In genomic region chr15:77794908-77795356, GRCm38 (mm10) we compare ENCODE assay signal across 23 mouse cellular contexts. TPM values are rescaled to one million over a fixed set of nuclear protein-coding genes. Genes with fewer than 3 reads are reported as not detected.
DNase-seq lines count a peak whose midpoint lies in the region; ATAC-seq and TF ChIP-seq lines count a peak whose summit lies in the region.
"Had no signal": no experiment of that assay in that cellular context is flagged by ENCODE, and none has a peak within 500 bp of the region (broad histone marks: within the 10 kb centered on the region; RNA-seq: fewer than 3 reads in every experiment).

No protein-coding gene starts in this region.

- H3K4me3 ChIP-seq in heart, embryonic 12.5 days, result no peak overlapping the region
- H3K4me3 ChIP-seq in kidney, embryonic 16.5 days (ENCODE audit: low read length), result no peak overlapping the region
- no peak overlapping the region for H3K4me3 ChIP-seq in embryonic fibroblast, embryonic 13.5 days (ENCODE audit: insufficient read depth, low read length)
- H3K4me3 ChIP-seq: embryonic facial prominence, embryonic 12.5 days; forebrain, embryonic 15.5 days; hindbrain, embryonic 15.5 days; midbrain, embryonic 12.5 days; stomach, embryonic 15.5 days had no signal

- peaks cover 78% of the 10 kb centered on the region for H3K4me1 ChIP-seq in heart, embryonic 12.5 days (replicated peaks)
- H3K4me1 ChIP-seq in kidney, embryonic 16.5 days (ENCODE audit: insufficient read depth, low read length), result peaks cover 37% of the 10 kb centered on the region
- H3K4me1 ChIP-seq in embryonic fibroblast, embryonic 13.5 days (ENCODE audit: control insufficient read depth, insufficient read depth, low read length), result peaks cover 44% of the 10 kb centered on the region
- H3K4me1 ChIP-seq: forebrain, embryonic 15.5 days had no signal

- WGBS in heart, embryonic 12.5 days, result 80% methylated on average over 13 of the region's 13 CpGs
- 83% methylated on average over 13 of the region's 13 CpGs for WGBS in kidney, embryonic 16.5 days

- H3K4me2 ChIP-seq in heart, embryonic 12.5 days, result no peak overlapping the region
- no peak overlapping the region for H3K4me2 ChIP-seq in kidney, embryonic 16.5 days (replicated peaks; ENCODE audit: low read depth, low read length)
- H3K4me2 ChIP-seq: embryonic facial prominence, embryonic 12.5 days; forebrain, embryonic 15.5 days; hindbrain, embryonic 15.5 days; midbrain, embryonic 12.5 days; stomach, embryonic 15.5 days had no signal

- no peaks in the 10 kb centered on the region for H3K9me3 ChIP-seq in heart, embryonic 12.5 days (replicated peaks)
- H3K9me3 ChIP-seq in kidney, embryonic 16.5 days (ENCODE audit: low read length), result no peaks in the 10 kb centered on the region
- H3K9me3 ChIP-seq: embryonic facial prominence, embryonic 12.5 days; forebrain, embryonic 15.5 days; hindbrain, embryonic 15.5 days; midbrain, embryonic 12.5 days; stomach, embryonic 15.5 days had no signal

- H3K9ac ChIP-seq in heart, embryonic 12.5 days, result no peak overlapping the region
- no peak overlapping the region; the same call in 1 of the 2 replicates for H3K9ac ChIP-seq in kidney, embryonic 16.5 days (replicated peaks; ENCODE audit: low read length)
- H3K9ac ChIP-seq: embryonic facial prominence, embryonic 12.5 days; forebrain, embryonic 15.5 days; hindbrain, embryonic 15.5 days; liver, postnatal 0 days; midbrain, embryonic 12.5 days; stomach, embryonic 15.5 days had no signal

- no peak for TF ChIP-seq CTCF in embryonic fibroblast, embryonic 13.5 days (IDR thresholded peaks at IDR 0.05; ENCODE audit: borderline replicate concordance, insufficient read depth, low read length)

- TF ChIP-seq POLR2A in embryonic fibroblast, embryonic 13.5 days (IDR thresholded peaks at IDR 0.05; ENCODE audit: low read depth, low read length), result no peak

- H3K27me3 ChIP-seq in heart, embryonic 12.5 days (replicated peaks), result no peaks in the 10 kb centered on the region
- H3K27me3 ChIP-seq in kidney, embryonic 16.5 days (ENCODE audit: insufficient read depth, low read length), result no peaks in the 10 kb centered on the region
- H3K27me3 ChIP-seq: embryonic facial prominence, embryonic 12.5 days; forebrain, embryonic 15.5 days; hindbrain, embryonic 15.5 days; midbrain, embryonic 12.5 days; Patski; stomach, embryonic 15.5 days had no signal

- peaks cover 74% of the 10 kb centered on the region for H3K36me3 ChIP-seq in heart, embryonic 12.5 days
- peaks cover 59% of the 10 kb centered on the region for H3K36me3 ChIP-seq in kidney, embryonic 16.5 days (ENCODE audit: insufficient read depth, low read length)

- no peak for DNase-seq in heart, adult 9 months (ENCODE audit: low spot score in 2 of 2)
- no peak for DNase-seq in kidney, adult 18-20 months
- DNase-seq in naive thymus-derived CD4-positive, alpha-beta T cell, adult 2 months (ENCODE audit: low read depth), result peak; percentile 54
- DNase-seq in cerebellum, adult 9-11 months, result no peak
- DNase-seq: adrenal gland, postnatal 14 days; cerebellum, postnatal 10 days; heart, postnatal 4 days; liver, postnatal 0 days; lung, postnatal 10 days; spleen, adult 18-20 months; thymus, adult 2 months had no signal

- peak overlapping the region; percentile 100 for H3K27ac ChIP-seq in heart, embryonic 12.5 days (ENCODE audit: poor library complexity, severe bottlenecking)
- peak overlapping the region; percentile 22; the same call in 1 of the 2 replicates for H3K27ac ChIP-seq in kidney, embryonic 16.5 days (ENCODE audit: low read length)
- peak overlapping the region; percentile 95 for H3K27ac ChIP-seq in embryonic fibroblast, embryonic 13.5 days (ENCODE audit: insufficient read depth, low read length)
- H3K27ac ChIP-seq: embryonic facial prominence, embryonic 12.5 days; forebrain, embryonic 15.5 days; hindbrain, embryonic 15.5 days; midbrain, embryonic 12.5 days had no signal

- ATAC-seq in heart, embryonic 12.5 days (ENCODE audit: insufficient number of reproducible peaks, low FRiP score), result no peak
- ATAC-seq in kidney, embryonic 16.5 days (ENCODE audit: low FRiP score, low TSS enrichment), result no peak
- ATAC-seq: forebrain, embryonic 15.5 days; intestine, postnatal 0 days; liver, postnatal 0 days; Patski had no signal

RNA-seq across cellular contexts. Expression of gene Apol8, which starts 38.1 kb away (rescaled TPM):
- polyA plus RNA-seq in heart, embryonic 12.5 days (2016; fragmentation: Nextera tagmentation; extraction: Ambion mirVana), result 0.65 and 0.74 TPM in 2 replicates
- 0.19 and 0.21 TPM in 2 replicates for polyA plus RNA-seq in kidney, embryonic 16.5 days (2015; fragmentation: Nextera tagmentation; extraction: Ambion mirVana)
- 0.58 and 2.6 TPM in 2 replicates for polyA plus RNA-seq in embryonic fibroblast, embryonic 13.5 days (2011; ENCODE audit: insufficient read length, low read depth, missing spikeins)
- polyA plus RNA-seq: forebrain, embryonic 15.5 days; intestine, postnatal 0 days; large intestine, adult 2 months; liver, adult 2 months had no signal

RNA-seq across cellular contexts. Expression of gene Myh9, which starts 47.0 kb away (rescaled TPM):
- 41.9 and 42.0 TPM in 2 replicates for polyA plus RNA-seq in heart, embryonic 12.5 days (2016; fragmentation: Nextera tagmentation; extraction: Ambion mirVana)
- 55.4 and 64.5 TPM in 2 replicates for polyA plus RNA-seq in kidney, embryonic 16.5 days (2015; fragmentation: Nextera tagmentation; extraction: Ambion mirVana)
- polyA plus RNA-seq in embryonic fibroblast, embryonic 13.5 days (2011; ENCODE audit: insufficient read length, low read depth, missing spikeins), result 718 and 1,071 TPM in 2 replicates

Comparison
In these comparisons a context has a peak if more than half of its experiments do, and no peak if none do; other contexts are left out.
1. H3K27ac ChIP-seq: peak in every context shown above with its lines; median percentile 100 in heart, embryonic 12.5 days; 95 in embryonic fibroblast, embryonic 13.5 days; 22 in kidney, embryonic 16.5 days.
2. RNA of gene Myh9, which starts 47.0 kb away (polyA plus RNA-seq): 718 to 1,071 TPM in embryonic fibroblast, embryonic 13.5 days; 55.4 to 64.5 TPM in kidney, embryonic 16.5 days and 41.9 to 42.0 TPM in heart, embryonic 12.5 days; every median in the first group is over 10 times any median in the second.